8 mouse cellular contexts compared by ENCODE assay signal in genomic region chr10:80396822-80397523, GRCm38 (mm10). TPM values are rescaled to one million over a fixed set of nuclear protein-coding genes. Genes with fewer than 3 reads are reported as not detected.
DNase-seq lines count a peak whose midpoint lies in the region; ATAC-seq and TF ChIP-seq lines count a peak whose summit lies in the region.

No protein-coding gene starts in this region.

- 0 out of 2 replicates have a peak overlapping the region, but pooled peaks have one; percentile 100 for H3K27ac ChIP-seq in layer of hippocampus, adult 2 months
- no peak overlapping the region for H3K27ac ChIP-seq in embryonic facial prominence, embryonic 14.5 days (replicated peaks; ENCODE audit: low read depth, low read length)
- H3K27ac ChIP-seq in limb, embryonic 10.5 days, result peak overlapping the region; percentile 100
- 0 out of 2 replicates have a peak overlapping the region, but pooled peaks have one; percentile 98 for H3K27ac ChIP-seq in neural tube, embryonic 14.5 days (ENCODE audit: low read depth, low read length)

- peak overlapping the region; percentile 94 for H3K4me2 ChIP-seq in embryonic facial prominence, embryonic 14.5 days (ENCODE audit: low read depth, low read length)
- peak overlapping the region; percentile 87 for H3K4me2 ChIP-seq in neural tube, embryonic 14.5 days (ENCODE audit: low read depth, low read length)

- peaks cover 64% of the 10 kb centered on the region for H3K36me3 ChIP-seq in embryonic facial prominence, embryonic 14.5 days (ENCODE audit: control insufficient read depth, insufficient read depth, low read length)
- H3K36me3 ChIP-seq in limb, embryonic 10.5 days, result peaks cover 76% of the 10 kb centered on the region
- H3K36me3 ChIP-seq in neural tube, embryonic 14.5 days (ENCODE audit: control insufficient read depth, insufficient read depth, low read length), result peaks cover 39% of the 10 kb centered on the region

- H3K4me1 ChIP-seq in embryonic facial prominence, embryonic 14.5 days (ENCODE audit: control insufficient read depth, insufficient read depth, low read length), result peaks cover 19% of the 10 kb centered on the region
- H3K4me1 ChIP-seq in limb, embryonic 10.5 days, result peaks cover 58% of the 10 kb centered on the region
- H3K4me1 ChIP-seq in neural tube, embryonic 14.5 days (ENCODE audit: control insufficient read depth, insufficient read depth, low read length), result peaks cover 20% of the 10 kb centered on the region

- peak overlapping the region; percentile 89; the same call in 1 of the 2 replicates for H3K4me3 ChIP-seq in layer of hippocampus, adult 2 months
- peak overlapping the region; percentile 76; the same call in 1 of the 2 replicates for H3K4me3 ChIP-seq in embryonic facial prominence, embryonic 14.5 days (ENCODE audit: low read depth, low read length)
- H3K4me3 ChIP-seq in limb, embryonic 10.5 days, result peak overlapping the region; percentile 88
- peak overlapping the region; percentile 67 for H3K4me3 ChIP-seq in neural tube, embryonic 14.5 days (ENCODE audit: low read depth, low read length)

- no peaks in the 10 kb centered on the region for H3K27me3 ChIP-seq in embryonic facial prominence, embryonic 14.5 days (replicated peaks; ENCODE audit: control insufficient read depth, insufficient read depth, low read length)
- H3K27me3 ChIP-seq in limb, embryonic 10.5 days (ENCODE audit: low read depth, poor library complexity, severe bottlenecking), result no peaks in the 10 kb centered on the region
- H3K27me3 ChIP-seq in neural tube, embryonic 14.5 days (ENCODE audit: control insufficient read depth, insufficient read depth, low read length), result no peaks in the 10 kb centered on the region

- DNase-seq in layer of hippocampus, adult 2 months (ENCODE audit: low spot score in 2 of 2), result no peak
- DNase-seq in layer of hippocampus, adult 18-20 months (ENCODE audit: low spot score in 2 of 2), result no peak
- DNase-seq in embryonic facial prominence, embryonic 14.5 days (ENCODE audit: low spot score), result no peak
- DNase-seq in limb, embryonic 10.5 days (ENCODE audit: low spot score), result no peak
- no peak for DNase-seq in frontal cortex, adult 2 months (ENCODE audit: extremely low spot score in 1 of 2, low spot score in 1 of 2)
- no peak for DNase-seq in spleen, adult 18-20 months
- DNase-seq in right cerebral cortex, adult 2 months (ENCODE audit: low spot score in 2 of 2), result no peak

- no peak for ATAC-seq in embryonic facial prominence, embryonic 14.5 days (ENCODE audit: low read depth)
- no peak for ATAC-seq in neural tube, embryonic 14.5 days (ENCODE audit: low read depth)

- 88% methylated on average over 11 of the region's 11 CpGs for WGBS in embryonic facial prominence, embryonic 14.5 days
- 91% methylated on average over 11 of the region's 11 CpGs for WGBS in limb, embryonic 10.5 days
- WGBS in neural tube, embryonic 14.5 days, result 89% methylated on average over 11 of the region's 11 CpGs

- no peak for TF ChIP-seq CTCF in layer of hippocampus, adult 2 months (conservative IDR thresholded peaks at IDR 0.05)

- H3K9me3 ChIP-seq in embryonic facial prominence, embryonic 14.5 days (ENCODE audit: control insufficient read depth, low read length), result no peaks in the 10 kb centered on the region
- no peaks in the 10 kb centered on the region for H3K9me3 ChIP-seq in limb, embryonic 10.5 days (replicated peaks)
- H3K9me3 ChIP-seq in neural tube, embryonic 14.5 days (ENCODE audit: control insufficient read depth, low read length), result no peaks in the 10 kb centered on the region

- H3K9ac ChIP-seq in embryonic facial prominence, embryonic 14.5 days (ENCODE audit: low read depth, low read length), result peak overlapping the region; percentile 96
- H3K9ac ChIP-seq in neural tube, embryonic 14.5 days (replicated peaks; ENCODE audit: low read depth, low read length), result no peak overlapping the region; the same call in none of the 2 replicates

RNA-seq across cellular contexts. Expression of gene Mbd3, which starts 2.4 kb away (rescaled TPM):
- 100 to 1,000 TPM; 147 to 149 TPM for total RNA-seq in layer of hippocampus, adult 2 months (2021)
- 100 to 1,000 TPM; 159 to 162 TPM for total RNA-seq in layer of hippocampus, adult 18-20 months (2021)
- polyA plus RNA-seq in embryonic facial prominence, embryonic 14.5 days (2014; fragmentation: Nextera tagmentation; extraction: Ambion mirVana), result 164 and 186 TPM in 2 replicates
- polyA plus RNA-seq in limb, embryonic 10.5 days (2016; fragmentation: Nextera tagmentation; extraction: Ambion mirVana), result 453 and 469 TPM in 2 replicates
- polyA plus RNA-seq in neural tube, embryonic 14.5 days (2014; fragmentation: Nextera tagmentation; extraction: Ambion mirVana), result 162 and 166 TPM in 2 replicates
- 200 and 215 TPM in 2 replicates for polyA plus RNA-seq in frontal cortex, adult 2 months (2012; rRNA removed)

RNA-seq across cellular contexts. Expression of gene Mex3d, which starts 9.5 kb away (rescaled TPM):
- 10 to 100 TPM; 15.5 to 17.1 TPM for total RNA-seq in layer of hippocampus, adult 2 months (2021)
- total RNA-seq in layer of hippocampus, adult 18-20 months (2021), result 10 to 100 TPM; 17.9 to 19.1 TPM
- 6.2 and 6.4 TPM in 2 replicates for polyA plus RNA-seq in embryonic facial prominence, embryonic 14.5 days (2014; fragmentation: Nextera tagmentation; extraction: Ambion mirVana)
- 7.2 and 7.5 TPM in 2 replicates for polyA plus RNA-seq in limb, embryonic 10.5 days (2016; fragmentation: Nextera tagmentation; extraction: Ambion mirVana)
- 11.5 and 12.2 TPM in 2 replicates for polyA plus RNA-seq in neural tube, embryonic 14.5 days (2014; fragmentation: Nextera tagmentation; extraction: Ambion mirVana)
- polyA plus RNA-seq in frontal cortex, adult 2 months (2012; rRNA removed), result 17.2 and 17.7 TPM in 2 replicates

RNA-seq across cellular contexts. Expression of gene Uqcr11, which starts 9.7 kb away (rescaled TPM):
- total RNA-seq in layer of hippocampus, adult 2 months (2021), result 100 to 1,000 TPM; 404 to 413 TPM
- total RNA-seq in layer of hippocampus, adult 18-20 months (2021), result 100 to 1,000 TPM; 410 to 413 TPM
- 751 and 879 TPM in 2 replicates for polyA plus RNA-seq in embryonic facial prominence, embryonic 14.5 days (2014; fragmentation: Nextera tagmentation; extraction: Ambion mirVana)
- 651 and 677 TPM in 2 replicates for polyA plus RNA-seq in limb, embryonic 10.5 days (2016; fragmentation: Nextera tagmentation; extraction: Ambion mirVana)
- polyA plus RNA-seq in neural tube, embryonic 14.5 days (2014; fragmentation: Nextera tagmentation; extraction: Ambion mirVana), result 674 and 791 TPM in 2 replicates
- 1,306 and 1,773 TPM in 2 replicates for polyA plus RNA-seq in frontal cortex, adult 2 months (2012; rRNA removed)

RNA-seq across cellular contexts. Expression of gene Tcf3, which starts 36.5 kb away (rescaled TPM):
- 10 to 100 TPM; 27.6 to 31.6 TPM for total RNA-seq in layer of hippocampus, adult 2 months (2021)
- total RNA-seq in layer of hippocampus, adult 18-20 months (2021), result 10 to 100 TPM; 27.1 to 27.3 TPM
- 93.7 and 112 TPM in 2 replicates for polyA plus RNA-seq in embryonic facial prominence, embryonic 14.5 days (2014; fragmentation: Nextera tagmentation; extraction: Ambion mirVana)
- 260 and 283 TPM in 2 replicates for polyA plus RNA-seq in limb, embryonic 10.5 days (2016; fragmentation: Nextera tagmentation; extraction: Ambion mirVana)
- polyA plus RNA-seq in neural tube, embryonic 14.5 days (2014; fragmentation: Nextera tagmentation; extraction: Ambion mirVana), result 30.4 and 42.1 TPM in 2 replicates
- 33.5 and 34.2 TPM in 2 replicates for polyA plus RNA-seq in frontal cortex, adult 2 months (2012; rRNA removed)

RNA-seq across cellular contexts. Expression of gene Plk5, which starts 40.7 kb away (rescaled TPM):
- 10 to 100 TPM; 33.4 to 36.6 TPM for total RNA-seq in layer of hippocampus, adult 2 months (2021)
- 10 to 100 TPM; 30.3 to 30.5 TPM for total RNA-seq in layer of hippocampus, adult 18-20 months (2021)
- 0.47 and 0.72 TPM in 2 replicates for polyA plus RNA-seq in embryonic facial prominence, embryonic 14.5 days (2014; fragmentation: Nextera tagmentation; extraction: Ambion mirVana)
- polyA plus RNA-seq in limb, embryonic 10.5 days (2016; fragmentation: Nextera tagmentation; extraction: Ambion mirVana), result 0.31 and 0.48 TPM in 2 replicates
- 2.4 and 3.4 TPM in 2 replicates for polyA plus RNA-seq in neural tube, embryonic 14.5 days (2014; fragmentation: Nextera tagmentation; extraction: Ambion mirVana)
- 24.9 and 33.3 TPM in 2 replicates for polyA plus RNA-seq in frontal cortex, adult 2 months (2012; rRNA removed)
